Mouse (Mus musculus) stomach, postnatal 0 days (tissue): ENCODE data around the gene Aldh8a1. TPM values are rescaled to one million over a fixed set of nuclear protein-coding genes. Genes with fewer than 3 reads are reported as not detected.

ENCODE experiments used
- ATAC-seq: fragments of 200-750 bp; cut with Nextera tagmentation; 2 replicates; pipeline ENCODE4 v1.8.0; 2017; ENCODE audit not compliant: low FRiP score, low TSS enrichment
- DNase-seq: peaks from one replicate; pipeline ENCODE4 v3.0.0-alpha.2; 2016; ENCODE audit warnings: low spot score
- H3K27ac ChIP-seq: fragments of 300-500 bp; sonication (generic); replicated peaks from 2 replicates; pipeline ENCODE4 v1.5.1; 2014; ENCODE audit warnings: mild to moderate bottlenecking, control low read depth
- H3K27me3 ChIP-seq: fragments of 300-500 bp; sonication (generic); 2 replicates; pipeline ENCODE4 v1.6.1; 2014; ENCODE audit warnings: low read length; ENCODE audit not compliant: control insufficient read depth, insufficient read depth
- H3K36me3 ChIP-seq: fragments of 300-500 bp; sonication (generic); 2 replicates; pipeline ENCODE4 v1.6.1; 2014; ENCODE audit warnings: low read length, mixed read lengths; ENCODE audit not compliant: control insufficient read depth, insufficient read depth
- H3K4me1 ChIP-seq: fragments of 300-500 bp; sonication (generic); replicated peaks from 2 replicates; pipeline ENCODE4 v1.6.1; 2014; ENCODE audit warnings: antibody characterized with exemption; ENCODE audit not compliant: control insufficient read depth, insufficient read depth
- H3K4me2 ChIP-seq: fragments of 300-500 bp; sonication (generic); replicated peaks from 2 replicates; pipeline ENCODE4 v1.6.1; 2014; ENCODE audit warnings: low read depth, mild to moderate bottlenecking, control low read depth, moderate library complexity
- H3K4me3 ChIP-seq: fragments of 300-500 bp; sonication (generic); 2 replicates; pipeline ENCODE4 v1.5.1; 2014; ENCODE audit warnings: low read depth, low read length, control low read depth
- H3K9ac ChIP-seq: fragments of 300-500 bp; sonication (generic); 2 replicates; pipeline ENCODE4 v1.6.1; 2014; ENCODE audit warnings: mild to moderate bottlenecking, low read length, control low read depth, mixed read lengths
- H3K9me3 ChIP-seq: fragments of 300-500 bp; sonication (generic); 2 replicates; pipeline ENCODE4 v1.6.1; 2016; ENCODE audit warnings: low read length; ENCODE audit not compliant: control insufficient read depth
- CTCF ChIP-seq: IDR thresholded peaks from 2 replicates; pipeline ENCODE4 v1.5.1; 2016; ENCODE audit warnings: antibody characterized with exemption, low read depth, mild to moderate bottlenecking, moderate library complexity
- EP300 ChIP-seq: optimal IDR thresholded peaks from 2 replicates; pipeline ENCODE3; 2016; ENCODE audit warnings: antibody characterized with exemption
- WGBS: fragments of 180-500 bp; shearing (Covaris S2); extraction: QIAGEN DNeasy Blood & Tissue Kit; methylation state at CpG from one replicate; pipeline ENCODE4 v1.1.7; 2014; 5-methylcytosine and 5-hydroxymethylcytosine counted together
- polyA plus RNA-seq: library from polyadenylated mRNA; unstranded; fragments of >200 nt; fragmentation: Nextera tagmentation; extraction: Ambion mirVana; gene quantifications from 2 replicates; pipeline ENCODE4 v1.2.1, GENCODE M21; 2015

Aldh8a1 gene
- polyA plus RNA-seq, result 0.05 and 0.38 TPM in 2 replicates

- no peak for ATAC-seq
Measured at GRCm38 (mm10) chr10:21376682-21377473, at the start of gene Aldh8a1. Aldh8a1 (plus strand) TSS chr10:21377291.

GRCm38 (mm10) chr10:21327605-21328135, 49.4 kb upstream of the Aldh8a1 start:
- Histone ChIP-seq H3K27ac (no peak overlapping the region), H3K9me3 (no peaks in the 10 kb centered on the region), H3K27me3 (no peaks in the 10 kb centered on the region), H3K4me1 (no peaks in the 10 kb centered on the region), H3K4me2 (no peak overlapping the region), H3K9ac (no peak overlapping the region), H3K4me3 (no peak overlapping the region), H3K36me3 (no peaks in the 10 kb centered on the region)
- ATAC-seq, result no peak
- TF ChIP-seq EP300, result no peak
- no peak for TF ChIP-seq CTCF
- no peak for DNase-seq
- 78% methylated on average over 7 of the region's 7 CpGs for WGBS

More at GRCm38 (mm10) chr10:21376682-21377473, at the start of gene Aldh8a1:
- Histone ChIP-seq H3K27ac (no peak within 1 kb of the TSS), H3K9me3 (no peaks in the 10 kb centered on the region), H3K27me3 (no peaks in the 10 kb centered on the region; the same call in 1 of the 2 replicates), H3K9ac (no peak within 1 kb of the TSS), H3K4me3 (no peak within 1 kb of the TSS), H3K4me1 (no peaks in the 10 kb centered on the region), H3K4me2 (no peak within 1 kb of the TSS), H3K36me3 (no peaks in the 10 kb centered on the region)
- no peak for TF ChIP-seq EP300
- no peak for TF ChIP-seq CTCF
- 84% methylated on average over 13 of the region's 13 CpGs for WGBS
- no peak for DNase-seq

GRCm38 (mm10) chr10:21334349-21335105, 42.6 kb upstream of the Aldh8a1 start:
- Histone ChIP-seq H3K9ac (no peak overlapping the region), H3K36me3 (no peaks in the 10 kb centered on the region; the same call in 1 of the 2 replicates), H3K4me2 (no peak overlapping the region), H3K9me3 (0 out of 2 replicates have a peak, but pooled peaks cover 3% of the 10 kb centered on the region), H3K27me3 (no peaks in the 10 kb centered on the region), H3K27ac (peak overlapping the region; percentile 75; the same call in 1 of the 2 replicates), H3K4me3 (no peak overlapping the region), H3K4me1 (no peaks in the 10 kb centered on the region)
- DNase-seq (peak; percentile 20), ATAC-seq (peak; percentile 67)
- TF ChIP-seq CTCF, result no peak
- no peak for TF ChIP-seq EP300
- WGBS, result 58% methylated on average over 7 of the region's 7 CpGs

- no peak for TF ChIP-seq CTCF
- TF ChIP-seq EP300, result no peak
- WGBS, result 92% methylated on average over 5 of the region's 5 CpGs
- Histone ChIP-seq H3K9ac (no peak overlapping the region), H3K36me3 (no peaks in the 10 kb centered on the region; the same call in 1 of the 2 replicates), H3K4me2 (no peak overlapping the region), H3K9me3 (0 out of 2 replicates have a peak, but pooled peaks cover 3% of the 10 kb centered on the region), H3K27me3 (no peaks in the 10 kb centered on the region), H3K4me3 (no peak overlapping the region), H3K27ac (no peak overlapping the region), H3K4me1 (no peaks in the 10 kb centered on the region)
- ATAC-seq (peak; percentile 95), DNase-seq (peak; percentile 55)
Measured at GRCm38 (mm10) chr10:21335534-21335933, 41.6 kb upstream of the Aldh8a1 start.

GRCm38 (mm10) chr10:21337191-21337590, 39.9 kb upstream of the Aldh8a1 start:
- no peak overlapping the region for H3K4me3 ChIP-seq
- H3K9ac ChIP-seq, result no peak overlapping the region
- H3K27ac ChIP-seq, result no peak overlapping the region
- no peak overlapping the region for H3K4me2 ChIP-seq
- no peaks in the 10 kb centered on the region for H3K4me1 ChIP-seq
- TF ChIP-seq CTCF (peak; percentile 63), EP300 (no peak)
- 70% methylated on average over 2 of the region's 2 CpGs for WGBS
- H3K27me3 ChIP-seq, result no peaks in the 10 kb centered on the region
- peaks cover 5% of the 10 kb centered on the region; the same call in 1 of the 2 replicates for H3K36me3 ChIP-seq
- 0 out of 2 replicates have a peak, but pooled peaks cover 3% of the 10 kb centered on the region for H3K9me3 ChIP-seq
- DNase-seq, result no peak
- ATAC-seq, result no peak
